Mouse (Mus musculus) kidney, embryonic 16.5 days (tissue): ENCODE results near the gene Arhgap4. TPM values are rescaled to one million over a fixed set of nuclear protein-coding genes. Genes with fewer than 3 reads are reported as not detected.

Source experiments
- ATAC-seq: fragments of 200-750 bp; cut with Nextera tagmentation; 2 replicates; pipeline ENCODE4 v1.8.0; 2017; ENCODE audit warnings: moderate TSS enrichment; ENCODE audit not compliant: low FRiP score, low TSS enrichment
- H3K27ac ChIP-seq: fragments of 300-500 bp; sonication (generic); 2 replicates; pipeline ENCODE4 v1.5.1; 2014; ENCODE audit warnings: low read length
- H3K27me3 ChIP-seq: fragments of 300-500 bp; sonication (generic); 2 replicates; pipeline ENCODE4 v1.6.1; 2014; ENCODE audit warnings: low read length, control low read depth, mixed read lengths; ENCODE audit not compliant: insufficient read depth
- H3K36me3 ChIP-seq: fragments of 300-500 bp; sonication (generic); 2 replicates; pipeline ENCODE4 v1.6.1; 2014; ENCODE audit warnings: low read length, control low read depth, mixed read lengths; ENCODE audit not compliant: insufficient read depth
- H3K4me1 ChIP-seq: fragments of 300-500 bp; sonication (generic); 2 replicates; pipeline ENCODE4 v1.6.1; 2014; ENCODE audit warnings: low read length, control low read depth, mixed read lengths; ENCODE audit not compliant: insufficient read depth
- H3K4me2 ChIP-seq: fragments of 300-500 bp; sonication (generic); replicated peaks from 2 replicates; pipeline ENCODE4 v1.6.1; 2014; ENCODE audit warnings: low read depth, low read length
- H3K4me3 ChIP-seq: fragments of 300-500 bp; sonication (generic); 2 replicates; pipeline ENCODE4 v1.5.1; 2014; ENCODE audit warnings: mild to moderate bottlenecking, low read length
- H3K9ac ChIP-seq: fragments of 300-500 bp; sonication (generic); replicated peaks from 2 replicates; pipeline ENCODE4 v1.6.1; 2014; ENCODE audit warnings: low read length
- H3K9me3 ChIP-seq: fragments of 300-500 bp; sonication (generic); 2 replicates; pipeline ENCODE4 v1.6.1; 2016; ENCODE audit warnings: low read length, control low read depth
- WGBS: fragments of 180-500 bp; shearing (Covaris S2); extraction: QIAGEN DNeasy Blood & Tissue Kit; methylation state at CpG from one replicate; pipeline ENCODE4 v1.1.7; 2014; 5-methylcytosine and 5-hydroxymethylcytosine counted together
- polyA plus RNA-seq: library from polyadenylated mRNA; unstranded; fragments of >200 nt; fragmentation: Nextera tagmentation; extraction: Ambion mirVana; gene quantifications from 2 replicates; pipeline ENCODE4 v1.2.1, GENCODE M21; 2015

Arhgap4 gene
- polyA plus RNA-seq, 1 experiment from 2014 or later = 4.3 TPM

GRCm38 (mm10) chrX:73891551-73892152 lies 30.0 kb downstream of the Arhgap4 start, which contains the start of gene Avpr2:
Avpr2 (plus strand) TSS chrX:73892102.
- 54% methylated on average over 6 of the region's 6 CpGs for WGBS
- Histone ChIP-seq H3K27ac (peak within 1 kb of the TSS; percentile 10; the same call in 1 of the 2 replicates), H3K9ac (no peak within 1 kb of the TSS), H3K4me2 (no peak within 1 kb of the TSS), H3K9me3 (no peaks in the 10 kb centered on the region), H3K27me3 (no peaks in the 10 kb centered on the region; the same call in 1 of the 2 replicates), H3K4me3 (no peak within 1 kb of the TSS), H3K4me1 (no peaks in the 10 kb centered on the region), H3K36me3 (no peaks in the 10 kb centered on the region)
- ATAC-seq = no peak

GRCm38 (mm10) chrX:73881463-73881862 lies 40.2 kb downstream of the Arhgap4 start:
- peak overlapping the region; percentile 73; the same call in 1 of the 2 replicates for H3K4me2 ChIP-seq
- WGBS = 25% methylated on average over 6 of the region's 6 CpGs
- peak; percentile 90 for ATAC-seq

GRCm38 (mm10) chrX:73881036-73881427 lies 40.6 kb downstream of the Arhgap4 start:
- Histone ChIP-seq H3K4me2 (peak overlapping the region; percentile 73), H3K27me3 (peaks cover 19% of the 10 kb centered on the region), H3K36me3 (no peaks in the 10 kb centered on the region), H3K27ac (peak overlapping the region; percentile 87), H3K9ac (peak overlapping the region; percentile 35; the same call in 1 of the 2 replicates), H3K4me3 (peak overlapping the region; percentile 47), H3K4me1 (peaks cover 6% of the 10 kb centered on the region; the same call in 1 of the 2 replicates), H3K9me3 (no peaks in the 10 kb centered on the region)
- 21% methylated on average over 16 of the region's 16 CpGs for WGBS
- ATAC-seq = peak; percentile 56

More at GRCm38 (mm10) chrX:73881463-73881862, 40.2 kb downstream of the Arhgap4 start:
- Histone ChIP-seq H3K4me1 (peaks cover 6% of the 10 kb centered on the region; the same call in 1 of the 2 replicates), H3K36me3 (no peaks in the 10 kb centered on the region), H3K27ac (peak overlapping the region; percentile 87), H3K9ac (peak overlapping the region; percentile 35; the same call in 1 of the 2 replicates), H3K4me3 (no peak overlapping the region; the same call in 1 of the 2 replicates), H3K9me3 (no peaks in the 10 kb centered on the region), H3K27me3 (peaks cover 19% of the 10 kb centered on the region)

- H3K4me2 ChIP-seq = peak overlapping the region; percentile 73
- H3K27me3 ChIP-seq = peaks cover 19% of the 10 kb centered on the region
- no peaks in the 10 kb centered on the region for H3K9me3 ChIP-seq
- H3K4me1 ChIP-seq = peaks cover 6% of the 10 kb centered on the region; the same call in 1 of the 2 replicates
- H3K27ac ChIP-seq = peak overlapping the region; percentile 87
- H3K4me3 ChIP-seq = peak overlapping the region; percentile 47
- ATAC-seq = peak; percentile 77
- H3K9ac ChIP-seq = peak overlapping the region; percentile 35; the same call in 1 of the 2 replicates
- no peaks in the 10 kb centered on the region for H3K36me3 ChIP-seq
- 26% methylated on average over 34 of the region's 48 CpGs for WGBS
These were observed 41.3 kb downstream of the Arhgap4 start for GRCm38 (mm10) chrX:73880194-73881035.

DNA sequence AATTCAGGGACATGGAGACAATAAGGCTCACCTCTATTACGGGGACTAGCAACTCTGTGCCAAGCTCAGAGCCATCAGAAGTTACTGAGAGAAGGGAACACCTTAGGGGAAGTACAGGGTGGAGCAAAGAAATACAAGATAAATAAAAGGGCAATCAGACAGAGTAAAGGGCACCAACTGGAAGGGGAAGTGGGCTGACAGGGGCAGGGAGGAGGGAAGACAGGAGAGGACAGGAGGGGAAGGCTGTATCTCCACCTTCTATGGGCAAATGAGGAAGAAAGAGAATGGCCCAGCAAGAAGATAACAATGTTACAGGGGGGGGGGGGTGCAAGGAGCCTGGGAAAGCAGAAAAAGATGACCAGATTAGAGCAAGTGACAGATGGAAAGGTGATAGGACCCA lies 44.7 kb downstream of the Arhgap4 start:
- Histone ChIP-seq H3K9ac (no peak overlapping the region), H3K27ac (no peak overlapping the region), H3K9me3 (no peaks in the 10 kb centered on the region), H3K36me3 (no peaks in the 10 kb centered on the region), H3K4me2 (no peak overlapping the region), H3K27me3 (peaks cover 19% of the 10 kb centered on the region), H3K4me3 (no peak overlapping the region), H3K4me1 (peaks cover 6% of the 10 kb centered on the region; the same call in 1 of the 2 replicates)
- WGBS = 45% methylated on average over 1 of the region's 1 CpGs
- ATAC-seq = no peak

DNA sequence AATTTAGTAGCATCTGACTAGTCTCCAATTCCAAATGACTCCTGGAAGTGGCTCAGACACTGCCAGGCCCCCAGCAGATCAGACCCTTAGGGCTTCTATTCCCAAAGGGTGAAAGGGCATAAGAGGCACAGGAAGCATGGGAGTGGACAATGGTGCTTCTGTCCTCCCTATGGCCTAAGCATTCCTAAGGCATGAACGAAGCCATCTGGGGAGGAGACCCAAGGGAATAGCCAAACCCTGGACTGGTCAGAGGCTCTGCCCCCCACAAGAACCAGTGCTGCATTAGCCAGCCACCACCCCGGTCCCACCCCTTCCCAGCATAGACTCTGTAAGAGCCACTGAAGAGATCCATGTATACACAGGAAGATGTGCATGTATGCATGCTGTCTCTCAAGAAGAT lies 45.8 kb downstream of the Arhgap4 start:
- WGBS = 69% methylated on average over 2 of the region's 2 CpGs
- ATAC-seq = no peak
- Histone ChIP-seq H3K9ac (no peak overlapping the region), H3K4me2 (no peak overlapping the region), H3K9me3 (no peaks in the 10 kb centered on the region), H3K27ac (no peak overlapping the region), H3K4me1 (peaks cover under 1% of the 10 kb centered on the region; the same call in 1 of the 2 replicates), H3K4me3 (no peak overlapping the region), H3K27me3 (peaks cover 16% of the 10 kb centered on the region), H3K36me3 (no peaks in the 10 kb centered on the region)

DNA sequence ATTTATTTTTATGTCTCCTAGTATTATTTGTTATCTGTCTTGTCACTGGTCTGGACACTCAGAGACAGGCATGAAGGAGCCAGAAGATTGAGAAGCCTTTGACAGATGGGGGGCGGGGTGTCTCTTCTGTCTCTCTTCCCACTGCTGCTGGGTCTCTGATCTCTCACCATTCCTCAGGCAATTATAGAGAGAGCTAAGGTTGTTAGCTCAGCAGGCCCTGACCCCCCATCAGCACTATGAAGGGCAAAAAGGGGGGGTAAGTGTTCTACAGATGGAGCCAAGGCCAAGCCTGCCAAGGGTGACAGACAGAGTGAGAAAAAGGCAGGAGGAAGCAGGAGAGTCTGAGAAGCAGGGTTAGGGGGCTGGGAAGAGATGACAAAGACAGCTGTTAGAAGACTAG lies 49.7 kb downstream of the Arhgap4 start:
- no peaks in the 10 kb centered on the region for H3K4me1 ChIP-seq
- no peaks in the 10 kb centered on the region for H3K9me3 ChIP-seq
- H3K4me3 ChIP-seq = no peak overlapping the region
- 47% methylated on average over 1 of the region's 1 CpGs for WGBS
- H3K9ac ChIP-seq = no peak overlapping the region
- H3K36me3 ChIP-seq = no peaks in the 10 kb centered on the region
- ATAC-seq = no peak
- H3K27me3 ChIP-seq = no peaks in the 10 kb centered on the region
- H3K27ac ChIP-seq = no peak overlapping the region
- no peak overlapping the region for H3K4me2 ChIP-seq

DNA sequence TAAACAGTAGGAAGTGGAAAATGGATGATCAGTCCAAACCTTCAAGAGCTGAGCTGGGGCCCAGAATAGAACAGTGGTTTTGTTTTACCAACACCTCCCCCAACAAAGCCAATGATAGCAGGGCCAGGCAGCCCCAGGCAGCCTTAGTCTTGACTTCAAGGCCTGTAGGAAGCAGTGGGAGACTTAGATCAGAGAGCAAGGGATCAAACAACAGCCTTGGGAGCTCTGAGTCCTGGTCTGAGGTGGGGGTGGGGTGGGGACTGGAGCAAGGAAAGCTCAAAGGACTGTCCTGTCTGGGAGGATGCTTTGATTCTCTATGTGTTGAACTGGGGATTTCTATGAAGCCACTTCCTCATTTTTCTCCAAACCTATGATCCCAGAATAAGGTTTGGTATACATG lies 50.2 kb downstream of the Arhgap4 start:
- Histone ChIP-seq H3K4me3 (no peak overlapping the region), H3K4me2 (no peak overlapping the region)
- no peak for ATAC-seq

DNA sequence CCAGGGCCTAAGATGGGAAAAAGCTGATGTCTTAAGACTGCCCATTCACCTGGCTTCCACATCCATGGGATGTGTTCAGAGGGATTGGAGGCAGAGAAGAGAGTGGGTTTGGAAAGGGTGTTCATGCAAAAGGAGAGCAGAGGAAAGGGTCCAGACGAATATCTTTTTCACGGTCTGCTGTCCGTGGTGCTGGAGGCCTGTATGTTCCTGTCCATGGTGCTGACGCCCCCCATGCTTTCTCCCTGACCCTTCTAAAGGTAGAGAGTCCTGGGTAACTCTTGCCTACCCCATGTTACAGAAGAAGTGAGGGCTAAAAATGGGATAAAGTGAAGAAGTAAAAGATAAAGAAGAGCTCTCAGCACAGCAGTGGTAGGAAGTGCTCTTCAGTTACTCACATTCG lies 52.3 kb downstream of the Arhgap4 start:
- Histone ChIP-seq H3K4me2 (no peak overlapping the region), H3K27me3 (no peaks in the 10 kb centered on the region), H3K4me3 (no peak overlapping the region), H3K36me3 (no peaks in the 10 kb centered on the region), H3K9me3 (no peaks in the 10 kb centered on the region), H3K4me1 (no peaks in the 10 kb centered on the region), H3K27ac (no peak overlapping the region), H3K9ac (no peak overlapping the region)
- no peak for ATAC-seq
- WGBS = 11% methylated on average over 5 of the region's 5 CpGs

More for the DNA sequence above, 50.2 kb downstream of the Arhgap4 start:
- H3K27ac ChIP-seq = no peak overlapping the region
- no peaks in the 10 kb centered on the region for H3K36me3 ChIP-seq
- no peaks in the 10 kb centered on the region for H3K4me1 ChIP-seq
- H3K9ac ChIP-seq = no peak overlapping the region
- H3K9me3 ChIP-seq = no peaks in the 10 kb centered on the region
- H3K27me3 ChIP-seq = no peaks in the 10 kb centered on the region
